Mouse (Mus musculus) stomach, embryonic 16.5 days (tissue): ENCODE data around the gene Sgip1. TPM values are rescaled to one million over a fixed set of nuclear protein-coding genes. Genes with fewer than 3 reads are reported as not detected.

Experiments used
- ATAC-seq: fragments of 200-750 bp; cut with Nextera tagmentation; 2 replicates; pipeline ENCODE4 v1.8.0; 2017; ENCODE audit warnings: moderate number of reproducible peaks, moderate TSS enrichment; ENCODE audit not compliant: insufficient read depth, low FRiP score
- H3K27ac ChIP-seq: fragments of 300-500 bp; sonication (generic); 2 replicates; pipeline ENCODE4 v1.5.1; 2014; ENCODE audit warnings: low read length
- H3K27me3 ChIP-seq: fragments of 300-500 bp; sonication (generic); 2 replicates; pipeline ENCODE4 v1.6.1; 2014; ENCODE audit warnings: low read length, control low read depth, mixed read lengths; ENCODE audit not compliant: control insufficient read depth, insufficient read depth
- H3K36me3 ChIP-seq: fragments of 300-500 bp; sonication (generic); 2 replicates; pipeline ENCODE4 v1.6.1; 2014; ENCODE audit warnings: low read length; ENCODE audit not compliant: control insufficient read depth, insufficient read depth
- H3K4me1 ChIP-seq: fragments of 300-500 bp; sonication (generic); 2 replicates; pipeline ENCODE4 v1.6.1; 2014; ENCODE audit warnings: low read length, control low read depth, mixed read lengths; ENCODE audit not compliant: control insufficient read depth, insufficient read depth
- H3K4me2 ChIP-seq: fragments of 300-500 bp; sonication (generic); 2 replicates; pipeline ENCODE4 v1.6.1; 2014; ENCODE audit warnings: low read depth, low read length, mixed read lengths
- H3K4me3 ChIP-seq: fragments of 300-500 bp; sonication (generic); replicated peaks from 2 replicates; pipeline ENCODE4 v1.5.1; 2014; ENCODE audit warnings: mild to moderate bottlenecking, low read length
- H3K9ac ChIP-seq: fragments of 300-500 bp; sonication (generic); 2 replicates; pipeline ENCODE4 v1.6.1; 2014; ENCODE audit warnings: low read length
- H3K9me3 ChIP-seq: fragments of 300-500 bp; sonication (generic); replicated peaks from 2 replicates; pipeline ENCODE4 v1.6.1; 2016; ENCODE audit warnings: low read length, control low read depth; ENCODE audit not compliant: control insufficient read depth
- WGBS: fragments of 180-500 bp; shearing (Covaris S2); extraction: QIAGEN DNeasy Blood & Tissue Kit; methylation state at CpG from one replicate; pipeline ENCODE4 v1.1.7; 2014; 5-methylcytosine and 5-hydroxymethylcytosine counted together
- polyA plus RNA-seq: library from polyadenylated mRNA; unstranded; fragments of >200 nt; fragmentation: Nextera tagmentation; extraction: Ambion mirVana; gene quantifications from 2 replicates; pipeline ENCODE4 v1.2.1, GENCODE M21; 2015

The Sgip1 gene
- polyA plus RNA-seq, 1 experiment from 2014 or later, result 7.9 TPM

GRCm38 (mm10) chr4:102730976-102731375 is 10.1 kb upstream of the Sgip1 start:
- no peak overlapping the region for H3K4me2 ChIP-seq
- H3K27ac ChIP-seq, result no peak overlapping the region
- ATAC-seq, result no peak
- no peaks in the 10 kb centered on the region for H3K4me1 ChIP-seq
- no peaks in the 10 kb centered on the region for H3K9me3 ChIP-seq
- H3K36me3 ChIP-seq, result no peaks in the 10 kb centered on the region
- no peak overlapping the region for H3K4me3 ChIP-seq
- H3K9ac ChIP-seq, result no peak overlapping the region
- WGBS, result 66% methylated on average over 3 of the region's 3 CpGs
- H3K27me3 ChIP-seq, result no peaks in the 10 kb centered on the region

GRCm38 (mm10) chr4:102734022-102734657 is 7.0 kb upstream of the Sgip1 start:
- no peak for ATAC-seq
- WGBS, result 60% methylated on average over 9 of the region's 9 CpGs
- no peak overlapping the region for H3K4me2 ChIP-seq

GRCm38 (mm10) chr4:102753334-102754090 is 12.4 kb downstream of the Sgip1 start:
- H3K27me3 ChIP-seq, result no peaks in the 10 kb centered on the region
- no peak overlapping the region for H3K4me2 ChIP-seq
- H3K27ac ChIP-seq, result no peak overlapping the region
- H3K9ac ChIP-seq, result no peak overlapping the region
- H3K9me3 ChIP-seq, result no peaks in the 10 kb centered on the region
- ATAC-seq, result no peak
- no peaks in the 10 kb centered on the region for H3K4me1 ChIP-seq
- no peaks in the 10 kb centered on the region for H3K36me3 ChIP-seq
- H3K4me3 ChIP-seq, result no peak overlapping the region
- 77% methylated on average over 3 of the region's 3 CpGs for WGBS

More at GRCm38 (mm10) chr4:102734022-102734657, 7.0 kb upstream of the Sgip1 start:
- H3K9me3 ChIP-seq, result no peaks in the 10 kb centered on the region
- H3K27me3 ChIP-seq, result no peaks in the 10 kb centered on the region
- H3K4me1 ChIP-seq, result no peaks in the 10 kb centered on the region
- no peaks in the 10 kb centered on the region for H3K36me3 ChIP-seq
- H3K27ac ChIP-seq, result no peak overlapping the region
- no peak overlapping the region for H3K4me3 ChIP-seq
- no peak overlapping the region for H3K9ac ChIP-seq

- peak overlapping the region; percentile 16; the same call in 1 of the 2 replicates for H3K27ac ChIP-seq
Measured at GRCm38 (mm10) chr4:102759095-102759890, 18.2 kb downstream of the Sgip1 start.

GRCm38 (mm10) chr4:102760042-102760821 is 19.1 kb downstream of the Sgip1 start:
- 3% methylated on average over 25 of the region's 25 CpGs for whole genome bisulfite sequencing
- peak; percentile 91 for ATAC-seq
- H3K4me3 ChIP-seq, result peak overlapping the region; percentile 53
- H3K27ac ChIP-seq, result no peak overlapping the region; the same call in 1 of the 2 replicates
- H3K4me2 ChIP-seq, result peak overlapping the region; percentile 92
- peak overlapping the region; percentile 65 for H3K9ac ChIP-seq
- H3K9me3 ChIP-seq, result no peaks in the 10 kb centered on the region
- no peaks in the 10 kb centered on the region for H3K27me3 ChIP-seq
- no peaks in the 10 kb centered on the region; the same call in 1 of the 2 replicates for H3K4me1 ChIP-seq
- no peaks in the 10 kb centered on the region for H3K36me3 ChIP-seq

More at GRCm38 (mm10) chr4:102759095-102759890, 18.2 kb downstream of the Sgip1 start:
- H3K36me3 ChIP-seq, result no peaks in the 10 kb centered on the region
- H3K9me3 ChIP-seq, result no peaks in the 10 kb centered on the region
- peak overlapping the region; percentile 53 for H3K4me3 ChIP-seq
- WGBS, result under 1% methylated on average over 41 of the region's 41 CpGs
- peak overlapping the region; percentile 92 for H3K4me2 ChIP-seq
- peak overlapping the region; percentile 74 for H3K9ac ChIP-seq
- peak; percentile 54 for ATAC-seq
- H3K27me3 ChIP-seq, result no peaks in the 10 kb centered on the region
- no peaks in the 10 kb centered on the region; the same call in 1 of the 2 replicates for H3K4me1 ChIP-seq

- ATAC-seq, result no peak
- H3K4me3 ChIP-seq, result no peak overlapping the region; the same call in 1 of the 2 replicates
Measured at GRCm38 (mm10) chr4:102762075-102762474, 21.0 kb downstream of the Sgip1 start.

GRCm38 (mm10) chr4:102769070-102769469 is 28.0 kb downstream of the Sgip1 start:
- Histone ChIP-seq H3K27me3 (no peaks in the 10 kb centered on the region), H3K4me3 (no peak overlapping the region), H3K9me3 (no peaks in the 10 kb centered on the region), H3K4me1 (no peaks in the 10 kb centered on the region), H3K27ac (no peak overlapping the region), H3K4me2 (no peak overlapping the region), H3K9ac (no peak overlapping the region), H3K36me3 (no peaks in the 10 kb centered on the region)
- ATAC-seq, result no peak
- WGBS, result 46% methylated on average over 1 of the region's 1 CpGs

More at GRCm38 (mm10) chr4:102762075-102762474, 21.0 kb downstream of the Sgip1 start:
- no peak overlapping the region for H3K4me2 ChIP-seq
- H3K9me3 ChIP-seq, result no peaks in the 10 kb centered on the region
- WGBS, result 72% methylated on average over 7 of the region's 7 CpGs
- H3K4me1 ChIP-seq, result no peaks in the 10 kb centered on the region; the same call in 1 of the 2 replicates
- no peaks in the 10 kb centered on the region for H3K27me3 ChIP-seq
- no peak overlapping the region for H3K27ac ChIP-seq
- H3K9ac ChIP-seq, result no peak overlapping the region
- no peaks in the 10 kb centered on the region for H3K36me3 ChIP-seq

- no peaks in the 10 kb centered on the region for H3K4me1 ChIP-seq
- H3K36me3 ChIP-seq, result no peaks in the 10 kb centered on the region
- no peak overlapping the region for H3K9ac ChIP-seq
- H3K27me3 ChIP-seq, result no peaks in the 10 kb centered on the region
- ATAC-seq, result no peak
- no peaks in the 10 kb centered on the region for H3K9me3 ChIP-seq
- no peak overlapping the region for H3K27ac ChIP-seq
- H3K4me3 ChIP-seq, result no peak overlapping the region
- H3K4me2 ChIP-seq, result no peak overlapping the region
- 71% methylated on average over 6 of the region's 6 CpGs for WGBS
Measured at GRCm38 (mm10) chr4:102769936-102770335, 28.8 kb downstream of the Sgip1 start.
